Mouse (Mus musculus) CH12.LX (cell line): ENCODE measurements around the gene Ptx3.

Source experiments
- CHD2 ChIP-seq: IDR thresholded peaks from 2 replicates; pipeline ENCODE4 v1.6.1; 2011; ENCODE audit warnings: low read length, improper control_type of control experiment
- CTCF ChIP-seq, 2 experiments: IDR thresholded peaks in 1 of 2; conservative IDR thresholded peaks in 1 of 2; 2 replicates each; pipeline ENCODE4 v1.5.1; 2011 to 2012; ENCODE audit warnings: low read depth in 2 of 2, low read length in 2 of 2, improper control_type of control experiment in 1 of 2, inconsistent platforms in 1 of 2, mild to moderate bottlenecking in 1 of 2, moderate library complexity in 1 of 2
- E2F4 ChIP-seq: IDR thresholded peaks from 2 replicates; pipeline ENCODE4 v1.6.1; 2011; ENCODE audit warnings: low read depth, low read length, improper control_type of control experiment; ENCODE audit not compliant: insufficient replicate concordance
- EP300 ChIP-seq: IDR thresholded peaks from 2 replicates; pipeline ENCODE4 v1.6.1; 2011; ENCODE audit warnings: low read length, improper control_type of control experiment
- HCFC1 ChIP-seq: IDR thresholded peaks from 2 replicates; pipeline ENCODE4 v1.6.1; 2012; ENCODE audit warnings: low read depth, mild to moderate bottlenecking, inconsistent platforms, low read length, improper control_type of control experiment
- MAFK ChIP-seq: IDR thresholded peaks from 2 replicates; pipeline ENCODE4 v1.6.1; 2011; ENCODE audit warnings: low read length, improper control_type of control experiment; ENCODE audit not compliant: insufficient replicate concordance
- NELFE ChIP-seq: IDR thresholded peaks from 2 replicates; pipeline ENCODE4 v1.6.1; 2011; ENCODE audit warnings: low read depth, low read length, improper control_type of control experiment
- POLR2A ChIP-seq: IDR thresholded peaks from 2 replicates; pipeline ENCODE4 v1.6.1; 2011; ENCODE audit warnings: low read depth, mild to moderate bottlenecking, improper control_type of control experiment, low read length
- ZC3H11A ChIP-seq: IDR thresholded peaks from 2 replicates; pipeline ENCODE4 v1.6.1; 2012; ENCODE audit warnings: low read depth, mild to moderate bottlenecking, inconsistent platforms, low read length, improper control_type of control experiment
- ZKSCAN1 ChIP-seq: IDR thresholded peaks from 2 replicates; pipeline ENCODE4 v1.6.1; 2012; ENCODE audit warnings: low read depth, inconsistent platforms, low read length, improper control_type of control experiment, borderline replicate concordance

- TF ChIP-seq EP300 (no peak), CHD2 (no peak), HCFC1 (no peak), NELFE (no peak), ZKSCAN1 (no peak), CTCF (conservative IDR thresholded peaks at IDR 0.05 in 1 of 2, IDR thresholded peaks at IDR 0.05 in 1 of 2; ENCODE audit: low read depth in 2 of 2, low read length in 2 of 2) (no peak), ZC3H11A (no peak), POLR2A (no peak), MAFK (no peak), E2F4 (no peak)
These were observed 32.1 kb downstream of the Ptx3 start for GRCm38 (mm10) chr3:66251842-66252241.
